Mouse (Mus musculus): ENCODE measurements at regions not wholly inside any gene's neighbourhood (a gene's known extent, or its start where the extent isn't known, plus 50 kb on each side); places are given as distances from the start of the nearest gene placed in this dataset.

DNA sequence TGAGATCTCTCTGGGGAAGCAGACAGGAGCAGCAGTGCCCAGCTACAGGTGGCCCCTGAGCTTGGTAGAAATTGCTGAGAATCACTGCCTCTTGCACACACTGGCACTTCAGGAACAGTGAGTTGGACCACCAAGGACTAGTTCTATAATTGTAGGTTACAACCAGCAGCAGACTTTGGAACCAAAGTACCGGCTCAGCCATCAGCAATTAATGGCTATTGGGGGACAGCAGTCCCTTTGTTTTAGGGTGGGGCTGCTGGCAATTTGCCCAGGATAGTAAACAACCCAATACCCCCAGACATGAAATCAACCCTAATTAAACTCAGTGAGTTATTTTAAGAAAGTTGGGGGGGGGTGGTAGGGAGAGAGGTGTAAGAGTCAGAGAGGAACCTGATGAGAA is 190.8 kb upstream of the Nampt start:
- ATAC-seq (ENCODE audit: extremely low read depth, insufficient number of reproducible peaks, low FRiP score, poor library complexity, severe bottlenecking): no peak

DNA sequence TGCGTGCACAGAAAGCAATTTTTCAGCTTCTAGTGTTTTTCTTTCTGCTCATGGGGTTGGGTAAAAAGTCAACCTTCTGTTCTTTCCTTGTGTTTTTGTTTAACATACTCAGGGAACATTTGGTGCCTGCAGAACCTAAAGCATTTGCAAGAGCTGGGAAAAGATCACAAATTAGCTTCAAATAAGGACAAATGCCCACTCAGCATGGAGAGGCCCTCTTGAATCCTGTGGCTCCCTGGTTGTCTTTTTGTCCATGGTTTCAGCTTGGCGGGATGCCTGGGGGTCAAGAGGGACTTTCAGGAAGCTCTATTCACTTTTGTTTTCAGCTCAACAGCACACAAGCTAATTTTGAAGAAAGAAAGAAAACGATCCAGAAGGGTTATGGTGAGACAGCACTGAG is 186.4 kb upstream of the Nampt start:
- ATAC-seq (ENCODE audit: extremely low read depth, insufficient number of reproducible peaks, low FRiP score, poor library complexity, severe bottlenecking): no peak

DNA sequence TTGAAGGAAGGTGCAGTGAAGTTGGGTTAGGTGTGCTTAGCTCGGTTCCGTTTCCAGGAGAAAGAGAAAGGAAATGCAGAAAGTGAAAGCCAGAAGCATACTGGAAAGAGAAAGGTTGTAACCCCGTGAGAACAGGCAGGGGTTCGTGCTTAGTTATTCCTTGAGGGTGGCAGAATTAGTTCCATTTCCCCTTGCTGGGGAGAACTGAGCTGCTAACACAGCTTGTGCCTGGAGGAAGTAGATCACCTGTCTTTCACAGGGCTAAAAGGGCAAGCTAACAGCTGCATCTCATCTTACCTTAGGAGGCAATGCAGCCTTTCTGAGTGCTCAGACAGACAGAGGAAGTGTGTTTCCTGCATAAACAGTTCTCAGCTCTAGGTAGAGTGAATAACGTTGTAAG is 184.3 kb upstream of the Nampt start:
- peak; percentile 20; the same call in 1 of the 2 replicates for ATAC-seq (ENCODE audit: extremely low read depth, insufficient number of reproducible peaks, low FRiP score, poor library complexity, severe bottlenecking)

DNA sequence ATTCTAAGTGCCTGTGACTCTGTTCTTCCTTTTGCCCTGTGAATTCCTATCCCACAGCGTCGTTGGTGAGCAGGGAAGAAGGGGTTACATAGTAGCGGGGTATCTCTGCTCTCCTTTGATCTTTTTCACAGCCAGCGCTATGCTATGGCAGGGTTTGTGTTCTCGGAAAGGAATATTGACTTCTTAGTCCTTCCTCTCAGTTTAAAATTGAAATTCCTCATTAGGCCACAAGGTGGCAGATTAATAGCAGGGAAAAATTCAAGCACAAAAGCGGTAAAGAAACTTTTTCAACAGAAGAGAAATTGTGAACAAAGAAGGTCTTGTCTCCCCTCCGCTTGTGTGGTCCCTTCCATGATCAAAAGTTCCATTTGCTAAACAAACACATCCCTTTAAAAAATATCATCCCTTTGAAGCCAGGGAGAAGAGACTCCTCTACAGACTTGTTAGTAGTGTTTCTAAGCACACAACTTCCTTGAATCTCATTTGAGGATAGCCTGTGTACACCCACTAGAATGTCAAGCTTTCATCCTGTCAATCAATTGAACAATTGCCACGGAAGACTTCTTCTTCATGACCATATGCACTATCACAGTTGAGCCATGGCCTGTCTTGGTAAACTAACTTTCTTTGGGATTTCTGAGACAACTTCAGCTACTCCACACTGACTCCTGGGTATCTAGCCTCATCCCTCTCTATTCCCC is 181.8 kb upstream of the Nampt start:
- peak; percentile 55 for ATAC-seq (ENCODE audit: extremely low read depth, insufficient number of reproducible peaks, low FRiP score, poor library complexity, severe bottlenecking)

DNA sequence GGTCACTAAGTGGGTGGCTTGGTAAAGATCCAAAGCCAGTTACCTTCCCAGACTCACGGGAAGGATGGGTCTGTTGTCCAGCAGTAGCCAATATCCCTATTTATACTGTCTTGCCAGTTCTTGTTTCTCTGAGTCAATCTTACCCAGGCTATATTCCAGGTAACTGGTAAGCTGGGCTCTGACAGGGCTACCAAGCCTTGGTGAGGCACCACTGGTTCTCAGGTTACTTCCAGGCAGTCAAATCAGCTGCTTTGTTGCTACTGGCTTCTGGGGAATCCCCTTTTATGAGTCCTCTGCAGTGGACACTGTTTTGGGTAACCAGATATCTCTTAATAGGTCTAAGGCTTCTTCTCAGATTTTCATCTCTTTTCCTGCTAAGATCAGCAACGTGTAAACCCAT is 178.8 kb upstream of the Nampt start:
- ATAC-seq (ENCODE audit: extremely low read depth, insufficient number of reproducible peaks, low FRiP score, poor library complexity, severe bottlenecking): no peak

DNA sequence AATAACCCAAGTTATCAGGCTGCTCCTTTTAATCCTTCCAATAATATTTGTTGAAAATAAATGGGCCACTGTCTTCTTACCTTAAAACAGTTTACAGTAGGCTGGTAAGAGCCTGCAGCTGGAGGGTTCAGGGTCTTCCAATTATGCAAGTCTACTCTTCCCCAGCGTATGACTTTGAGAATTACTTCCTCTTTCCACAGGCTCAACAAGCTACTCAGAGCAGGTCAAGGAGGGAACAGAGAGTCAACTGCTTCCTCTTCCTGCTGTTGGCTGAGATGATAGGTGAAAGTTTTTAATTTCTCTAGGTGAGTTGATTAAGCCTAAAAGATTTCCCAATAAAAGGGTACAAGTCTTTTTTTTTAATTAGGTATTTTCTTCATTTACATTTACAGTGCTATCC is 176.9 kb upstream of the Nampt start:
- peak; percentile 99 for ATAC-seq (ENCODE audit: extremely low read depth, insufficient number of reproducible peaks, low FRiP score, poor library complexity, severe bottlenecking)

DNA sequence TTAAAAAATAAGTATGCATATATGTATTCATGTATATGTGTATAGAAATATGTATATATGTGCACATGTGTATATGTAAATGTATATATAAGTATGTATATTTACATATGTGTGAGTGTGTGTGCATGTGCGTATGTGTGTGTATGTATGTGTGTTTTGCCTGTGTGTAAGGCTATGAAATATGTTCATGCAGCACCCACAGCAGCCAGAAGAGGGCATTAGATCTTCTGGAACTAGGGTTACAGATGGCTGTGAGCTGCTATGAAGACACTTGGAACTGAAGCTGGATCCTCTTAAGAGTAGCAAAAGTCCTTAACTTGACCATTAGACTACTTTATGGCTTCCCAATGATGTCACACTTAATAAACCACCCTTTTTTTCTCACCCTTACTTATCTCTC is 166.2 kb upstream of the Nampt start:
- 0 out of 2 replicates have a peak, but pooled peaks have one; percentile 30 for ATAC-seq (ENCODE audit: extremely low read depth, insufficient number of reproducible peaks, low FRiP score, poor library complexity, severe bottlenecking)

DNA sequence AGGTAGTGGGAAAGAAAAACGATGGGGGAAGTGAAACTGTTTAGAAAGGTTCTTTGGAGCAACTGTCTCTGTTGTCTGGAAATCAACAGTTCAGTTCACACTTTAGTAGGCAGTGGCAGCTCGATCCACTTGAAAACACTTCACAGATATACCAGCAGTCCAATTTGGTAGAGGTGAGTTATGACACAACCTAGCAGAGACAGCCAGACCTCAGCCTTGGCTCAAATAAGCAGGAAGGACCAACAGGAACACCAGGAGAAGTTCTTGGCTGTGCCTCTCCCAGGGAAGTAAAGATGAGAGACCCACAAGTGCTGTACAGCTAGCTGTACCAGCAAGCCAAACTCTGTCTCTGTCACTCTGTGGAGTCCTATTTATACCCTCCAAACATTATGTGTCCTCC is 163.2 kb upstream of the Nampt start:
- no peak for ATAC-seq (ENCODE audit: extremely low read depth, insufficient number of reproducible peaks, low FRiP score, poor library complexity, severe bottlenecking)

DNA sequence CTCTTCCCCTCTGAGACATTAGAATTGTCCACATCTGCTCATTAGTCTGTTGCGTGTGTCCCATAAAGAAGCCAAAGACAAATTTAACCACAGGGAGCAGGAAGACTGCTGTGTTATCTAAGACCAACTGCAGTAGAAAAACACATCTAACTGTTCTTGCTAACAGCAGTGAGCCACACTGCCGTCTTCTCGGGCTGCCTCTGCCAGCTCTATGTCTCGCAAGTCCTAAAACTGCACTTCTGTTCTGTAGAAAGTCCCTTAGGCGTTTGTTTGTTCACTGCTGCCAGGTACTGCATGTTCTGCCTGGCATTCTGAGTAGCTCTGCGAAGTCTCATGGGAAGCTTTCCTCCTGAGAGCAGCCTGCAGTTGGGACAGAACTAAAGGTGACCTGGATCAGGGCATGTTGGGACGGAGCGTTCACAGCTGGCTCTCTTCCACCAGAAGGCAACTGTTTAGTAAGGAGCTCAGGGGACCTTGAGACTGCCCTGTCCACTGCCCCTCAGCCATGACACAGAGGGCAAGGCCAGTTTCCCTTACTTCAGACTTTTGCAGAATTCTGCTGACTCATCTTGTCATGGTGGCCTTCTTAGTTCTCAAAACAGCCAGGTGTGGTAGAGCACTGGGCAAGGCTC is 157.4 kb upstream of the Nampt start:
- no peak for ATAC-seq (ENCODE audit: extremely low read depth, insufficient number of reproducible peaks, low FRiP score, poor library complexity, severe bottlenecking)

DNA sequence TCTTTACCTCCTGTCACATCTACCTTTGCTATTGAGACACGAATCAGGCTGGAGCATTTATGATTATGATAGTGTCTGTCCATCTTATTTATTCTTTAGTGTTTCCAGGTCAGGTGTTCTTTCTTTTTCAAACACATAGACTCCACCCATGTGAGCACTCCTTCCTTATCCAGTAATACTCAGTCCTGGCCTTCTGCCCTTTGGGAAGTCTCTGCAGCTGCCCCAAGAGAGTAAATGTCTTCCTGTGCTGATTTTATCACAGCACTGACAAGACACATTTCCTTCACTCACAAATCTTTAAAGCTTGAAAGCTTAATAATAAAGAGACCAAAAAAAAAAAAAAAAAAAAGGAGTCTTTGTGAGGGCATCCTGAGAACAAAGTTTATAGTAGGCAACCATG is 153.3 kb upstream of the Nampt start:
- no peak for ATAC-seq (ENCODE audit: extremely low read depth, insufficient number of reproducible peaks, low FRiP score, poor library complexity, severe bottlenecking)

DNA sequence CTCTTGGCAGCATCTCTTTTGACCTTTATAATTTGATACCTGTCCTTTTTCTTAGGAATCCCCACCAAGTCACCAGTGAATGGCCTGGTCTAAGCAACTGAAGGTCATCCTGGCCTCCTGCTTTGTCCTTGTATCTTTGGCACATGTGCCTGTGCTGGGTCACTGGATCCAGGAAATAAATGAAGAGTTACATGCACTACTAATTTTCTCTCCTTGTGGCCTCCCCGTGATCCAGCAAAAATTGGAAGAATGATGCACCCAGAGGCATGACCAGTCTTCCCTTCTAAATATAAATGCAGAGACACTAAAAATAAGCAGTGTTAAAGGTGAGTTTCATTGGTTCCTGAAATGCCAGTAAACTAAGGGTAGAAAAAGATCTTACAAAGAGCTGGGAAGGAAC is 141.4 kb upstream of the Nampt start:
- ATAC-seq (ENCODE audit: extremely low read depth, insufficient number of reproducible peaks, low FRiP score, poor library complexity, severe bottlenecking): no peak

DNA sequence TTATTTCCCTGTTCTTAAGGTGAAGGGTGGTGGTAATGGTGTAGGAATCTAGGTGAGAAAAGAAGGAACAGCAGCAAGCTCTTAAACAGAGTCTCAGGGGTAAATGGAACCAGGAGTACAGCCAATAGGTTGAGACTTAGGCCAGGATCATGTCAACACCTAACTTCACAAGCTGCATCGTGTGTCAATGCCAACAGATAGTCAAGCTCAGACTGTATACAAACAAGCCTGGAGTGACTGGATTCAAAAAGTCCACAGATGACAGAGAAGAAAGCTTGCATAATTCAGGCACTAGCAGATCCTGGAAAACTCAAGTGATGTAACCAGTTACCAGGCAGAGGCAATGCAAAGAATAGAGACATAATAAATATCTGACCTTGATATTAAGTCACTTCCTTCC is 140.6 kb upstream of the Nampt start:
- ATAC-seq (ENCODE audit: extremely low read depth, insufficient number of reproducible peaks, low FRiP score, poor library complexity, severe bottlenecking): no peak

DNA sequence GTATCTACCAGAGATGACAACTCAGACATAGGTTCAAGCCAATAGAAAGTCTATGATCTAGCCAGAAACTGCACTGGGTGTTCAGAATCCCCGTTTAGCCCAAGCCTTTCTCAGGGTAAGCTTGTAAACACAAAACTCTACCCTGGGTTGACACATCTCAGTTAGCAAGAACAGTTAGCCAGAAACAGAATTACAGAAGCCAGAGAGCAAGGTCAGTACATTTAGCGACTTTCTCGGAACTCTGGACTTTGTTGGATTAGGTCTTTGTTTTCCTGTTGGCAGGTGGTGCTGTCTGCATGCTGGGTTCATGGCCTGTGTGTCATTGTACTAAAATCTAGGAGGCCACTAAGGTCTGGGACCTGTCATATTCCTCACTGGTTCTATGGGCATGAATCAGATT is 137.4 kb upstream of the Nampt start:
- ATAC-seq (ENCODE audit: extremely low read depth, insufficient number of reproducible peaks, low FRiP score, poor library complexity, severe bottlenecking): no peak

DNA sequence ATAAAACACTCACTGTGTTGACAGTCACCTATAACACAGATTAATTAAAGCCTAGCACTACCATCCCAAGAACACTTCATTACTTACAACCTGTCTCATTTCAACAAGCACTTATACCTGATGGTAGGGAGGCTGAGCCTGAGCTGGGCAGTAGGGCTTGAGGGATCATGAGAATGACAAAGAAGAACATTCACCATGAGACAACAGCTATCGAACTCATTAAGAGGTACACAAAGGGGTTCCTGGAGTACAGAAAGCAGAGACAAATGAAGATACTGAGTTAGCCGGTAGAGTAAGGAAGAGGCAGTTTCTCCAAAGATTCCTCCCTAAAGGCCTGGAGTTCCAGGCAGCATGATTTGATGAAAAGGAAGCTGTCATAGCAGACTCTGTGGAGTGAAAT is 136.0 kb upstream of the Nampt start:
- no peak for ATAC-seq (ENCODE audit: extremely low read depth, insufficient number of reproducible peaks, low FRiP score, poor library complexity, severe bottlenecking)

DNA sequence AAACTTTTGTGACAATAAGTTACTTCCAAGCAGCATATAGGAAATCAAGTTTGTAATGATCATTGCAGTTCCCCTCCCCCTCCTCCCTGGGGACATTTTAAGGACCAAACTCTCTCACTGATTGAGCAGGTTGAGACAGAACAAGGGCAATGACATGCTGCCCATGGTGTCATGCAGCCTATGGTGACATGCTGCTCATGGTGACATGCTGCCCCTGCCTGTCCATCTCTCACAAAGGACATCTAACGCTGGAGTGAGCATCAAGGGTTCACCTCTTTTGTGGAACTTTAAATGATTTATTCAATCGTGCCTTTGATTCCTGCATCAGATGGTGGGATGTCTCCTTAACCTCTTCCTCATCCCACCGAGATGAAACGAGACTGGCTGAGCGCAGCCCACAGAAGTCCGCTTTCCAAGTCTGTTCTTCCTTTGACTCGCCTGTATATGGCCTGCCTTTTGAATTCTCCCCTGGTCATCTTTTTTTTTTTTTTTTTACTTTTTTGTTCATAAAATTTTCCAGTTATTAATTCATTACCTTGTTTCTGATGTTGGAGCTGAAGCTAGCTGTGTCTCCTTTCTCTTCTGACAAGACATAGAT is 133.5 kb upstream of the Nampt start:
- no peak for ATAC-seq (ENCODE audit: extremely low read depth, insufficient number of reproducible peaks, low FRiP score, poor library complexity, severe bottlenecking)

DNA sequence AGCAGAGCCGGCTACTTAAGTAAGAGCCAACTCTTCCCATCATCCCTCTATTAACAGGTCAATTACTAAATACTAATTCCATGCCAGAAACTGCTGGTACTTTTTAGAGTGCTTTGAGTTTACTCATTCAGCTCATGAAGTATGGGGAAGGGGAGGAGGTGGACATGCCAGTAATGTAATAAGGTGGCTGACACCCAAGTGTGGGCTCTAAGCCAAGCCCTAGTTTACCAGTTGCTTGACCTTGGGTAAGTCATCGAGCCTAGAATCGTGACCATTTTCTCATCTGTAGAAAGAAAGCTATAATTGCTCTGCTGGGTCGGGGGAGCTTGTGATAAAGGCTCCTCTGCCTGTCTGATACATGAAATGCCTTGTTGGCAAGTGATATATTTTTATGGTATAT is 130.0 kb upstream of the Nampt start:
- ATAC-seq (ENCODE audit: extremely low read depth, insufficient number of reproducible peaks, low FRiP score, poor library complexity, severe bottlenecking): no peak

DNA sequence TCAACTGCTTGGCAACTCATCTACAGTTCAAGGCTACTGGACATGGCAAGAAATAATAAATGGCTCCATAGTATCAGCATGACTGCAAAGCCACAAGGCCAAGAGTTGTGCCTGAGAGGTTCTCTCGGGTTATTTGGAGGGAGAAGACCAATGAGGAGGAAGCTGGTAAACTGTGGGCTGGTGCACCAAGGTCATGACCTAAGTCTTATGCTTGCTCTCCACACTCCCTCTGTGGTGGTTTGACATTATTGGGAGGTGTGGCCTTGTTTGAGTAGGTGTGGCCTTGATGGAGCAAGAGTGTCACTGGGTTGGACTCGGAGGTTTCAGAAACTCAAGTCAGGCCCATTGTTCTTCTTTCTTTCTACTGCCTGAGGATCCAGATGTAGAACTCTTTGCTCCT is 129.2 kb upstream of the Nampt start:
- no peak for ATAC-seq (ENCODE audit: extremely low read depth, insufficient number of reproducible peaks, low FRiP score, poor library complexity, severe bottlenecking)

DNA sequence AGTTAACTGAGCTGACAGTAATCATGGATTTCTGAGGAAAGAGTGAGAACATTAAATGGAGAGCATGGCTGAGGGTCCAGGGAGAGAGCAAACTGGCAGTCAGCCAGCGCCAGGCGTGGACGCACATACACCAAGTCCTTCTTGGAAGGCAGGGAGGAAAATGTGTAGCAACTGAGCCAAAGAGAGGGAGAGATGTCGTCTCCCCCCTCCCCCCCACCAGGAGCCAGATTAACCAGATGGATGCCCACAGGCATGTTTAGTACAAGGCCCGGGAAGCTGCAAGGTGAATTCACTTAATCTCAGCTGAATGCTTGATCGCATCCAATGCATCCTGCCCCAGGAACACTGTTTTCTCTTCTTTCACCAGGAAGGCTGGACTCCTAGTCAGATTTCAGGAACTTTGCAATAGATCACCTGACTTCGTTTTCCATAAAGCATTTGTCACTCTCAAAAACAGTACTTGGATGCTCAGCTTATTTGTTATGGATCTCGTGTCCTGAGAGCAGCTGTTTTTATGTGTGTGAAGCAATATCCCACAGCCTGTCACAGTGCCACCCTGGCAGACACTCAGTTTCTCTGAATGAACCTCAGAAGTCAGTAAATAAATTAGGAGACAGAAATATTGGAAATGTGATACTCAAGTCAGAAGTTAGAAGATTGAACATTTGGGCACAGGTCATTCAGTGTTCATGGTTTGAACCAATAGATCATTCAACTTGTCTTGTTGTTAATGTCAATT is 127.1 kb upstream of the Nampt start:
- ATAC-seq (ENCODE audit: extremely low read depth, insufficient number of reproducible peaks, low FRiP score, poor library complexity, severe bottlenecking): no peak

DNA sequence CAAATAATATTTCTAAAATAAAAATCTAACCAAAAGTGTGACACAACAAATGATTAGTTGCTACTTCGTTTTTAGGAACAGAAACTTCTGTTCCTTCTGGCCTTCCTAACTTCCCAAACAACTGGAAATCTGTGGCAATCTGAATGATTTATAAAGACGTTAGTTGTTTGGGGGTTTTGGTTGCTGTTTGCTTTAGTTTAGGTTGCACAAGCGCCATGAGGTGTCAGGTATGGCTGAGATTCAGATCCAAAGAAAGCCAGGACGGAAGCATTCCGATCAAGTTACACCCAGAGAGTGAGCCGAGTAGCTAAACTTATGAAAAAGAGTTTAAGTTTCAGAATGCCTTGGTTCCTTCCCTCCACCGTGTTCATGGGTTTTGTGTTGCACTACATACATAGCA is 126.4 kb upstream of the Nampt start:
- no peak for ATAC-seq (ENCODE audit: extremely low read depth, insufficient number of reproducible peaks, low FRiP score, poor library complexity, severe bottlenecking)

DNA sequence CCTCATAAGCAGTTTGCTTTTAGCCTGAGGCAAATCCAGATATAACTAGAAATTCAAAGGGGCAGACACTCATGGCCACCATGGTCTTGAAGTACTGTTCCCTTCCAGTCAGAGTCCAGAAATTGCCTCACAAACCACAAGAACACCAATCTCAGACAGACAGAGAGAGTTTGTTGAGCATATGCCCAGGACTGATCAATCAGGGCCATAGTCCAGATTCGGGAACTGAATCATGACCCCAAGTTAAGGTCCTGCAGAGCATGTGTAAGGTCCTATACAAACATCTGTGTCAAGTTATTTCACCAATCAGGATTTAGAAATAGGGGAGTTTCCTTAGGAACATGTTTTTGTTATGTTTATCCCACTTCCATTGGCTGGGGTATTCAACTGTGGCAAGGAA is 125.7 kb upstream of the Nampt start:
- no peak for ATAC-seq (ENCODE audit: extremely low read depth, insufficient number of reproducible peaks, low FRiP score, poor library complexity, severe bottlenecking)
